Comparison of ENCODE assay signal across 8 mouse cellular contexts in the genomic region with DNA sequence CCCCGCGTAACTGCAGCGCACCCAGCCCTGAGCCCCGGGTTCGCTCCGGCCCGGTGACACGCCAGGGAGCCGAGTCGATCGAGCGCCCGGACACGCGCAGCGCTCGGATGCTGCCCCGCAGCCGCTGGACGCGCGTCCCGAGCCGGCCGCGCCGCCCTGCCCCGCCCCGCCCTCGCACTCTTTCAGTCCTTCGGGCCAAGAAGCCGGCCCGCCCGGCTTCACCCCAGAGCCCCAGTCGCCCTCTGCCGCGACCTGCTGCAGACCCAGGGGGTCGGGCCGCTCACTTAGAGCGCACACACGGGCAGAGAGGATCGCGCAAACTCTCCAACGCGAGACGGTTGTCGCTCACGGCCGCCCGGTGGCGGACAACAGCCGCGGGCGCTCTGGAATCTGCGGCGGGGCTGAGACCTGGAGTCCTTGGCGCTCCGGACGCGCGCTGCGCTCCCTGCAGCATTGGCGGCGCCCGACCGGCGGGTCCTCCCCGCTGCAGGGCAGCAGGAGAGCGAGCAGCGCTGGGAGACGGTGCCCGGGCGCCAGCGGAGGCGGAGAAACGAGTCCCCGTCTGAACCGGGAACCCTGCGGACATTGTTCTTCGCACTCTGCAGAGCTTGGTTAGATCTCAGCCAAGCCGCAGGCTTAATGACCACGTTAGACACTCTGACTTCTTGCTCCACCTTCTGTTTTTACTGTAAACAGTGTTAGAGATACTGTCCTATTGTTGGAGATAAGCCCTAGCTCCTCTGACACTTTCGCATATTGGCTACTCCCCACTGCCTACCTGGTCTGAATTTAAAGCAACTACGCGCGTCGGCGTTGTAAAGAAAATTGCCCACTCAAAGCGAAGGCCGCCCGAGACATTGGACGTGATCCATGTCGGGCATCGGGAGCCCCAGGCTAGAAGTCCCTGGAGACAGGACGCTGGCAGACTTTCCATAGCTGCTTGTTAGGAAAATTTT.
DNase-seq lines count a peak whose midpoint lies in the region; ATAC-seq and TF ChIP-seq lines count a peak whose summit lies in the region.

No protein-coding gene starts in this region.

- peaks cover 26% of the 10 kb centered on the region for H3K79me2 ChIP-seq in C2C12 (ENCODE audit: control insufficient read depth, insufficient read depth)

- peaks cover 8% of the 10 kb centered on the region for H3K79me3 ChIP-seq in C2C12 (ENCODE audit: low read depth)

- no peaks in the 10 kb centered on the region for H3K9me3 ChIP-seq in forebrain, embryonic 11.5 days (ENCODE audit: control insufficient read depth, low read length)
- no peaks in the 10 kb centered on the region for H3K9me3 ChIP-seq in heart, embryonic 15.5 days (replicated peaks)
- H3K9me3 ChIP-seq in liver, embryonic 16.5 days (replicated peaks; ENCODE audit: control insufficient read depth, low read length) = no peaks in the 10 kb centered on the region
- H3K9me3 ChIP-seq in neural tube, embryonic 11.5 days (ENCODE audit: control insufficient read depth, low read length) = no peaks in the 10 kb centered on the region

- peak overlapping the region; percentile 55 for H3K4me2 ChIP-seq in forebrain, embryonic 11.5 days (ENCODE audit: low read depth, low read length, severe bottlenecking)
- H3K4me2 ChIP-seq in heart, embryonic 15.5 days = peak overlapping the region; percentile 92
- peak overlapping the region; percentile 87 for H3K4me2 ChIP-seq in liver, embryonic 16.5 days (ENCODE audit: low read depth, low read length)
- H3K4me2 ChIP-seq in neural tube, embryonic 11.5 days (ENCODE audit: low read depth) = peak overlapping the region; percentile 85

- peaks cover 4% of the 10 kb centered on the region; the same call in 1 of the 2 replicates for H3K4me1 ChIP-seq in forebrain, embryonic 11.5 days (replicated peaks; ENCODE audit: control insufficient read depth, insufficient read depth, low read length)
- peaks cover 13% of the 10 kb centered on the region for H3K4me1 ChIP-seq in heart, embryonic 15.5 days (replicated peaks)
- H3K4me1 ChIP-seq in liver, embryonic 16.5 days (ENCODE audit: control insufficient read depth, low read depth, low read length) = no peaks in the 10 kb centered on the region; the same call in 1 of the 2 replicates
- H3K4me1 ChIP-seq in neural tube, embryonic 11.5 days (ENCODE audit: control insufficient read depth, insufficient read depth, low read length) = peaks cover 12% of the 10 kb centered on the region

- peak; percentile 3 for TF ChIP-seq CTCF in C2C12 (IDR thresholded peaks at IDR 0.05; ENCODE audit: control insufficient read depth, insufficient read depth, insufficient read length)

- no peaks in the 10 kb centered on the region for H3K27me3 ChIP-seq in C2C12 (ENCODE audit: control insufficient read depth, insufficient read depth, insufficient read length)
- no peaks in the 10 kb centered on the region for H3K27me3 ChIP-seq in forebrain, embryonic 11.5 days (ENCODE audit: control insufficient read depth, insufficient read depth, low read length)
- H3K27me3 ChIP-seq in heart, embryonic 15.5 days = peaks cover 23% of the 10 kb centered on the region
- H3K27me3 ChIP-seq in liver, embryonic 16.5 days (ENCODE audit: control insufficient read depth, insufficient read depth, low read depth, low read length) = peaks cover 75% of the 10 kb centered on the region
- H3K27me3 ChIP-seq in neural tube, embryonic 11.5 days (ENCODE audit: control insufficient read depth, insufficient read depth, low read length) = no peaks in the 10 kb centered on the region

- under 1% methylated on average over 93 of the region's 95 CpGs for WGBS in forebrain, embryonic 11.5 days
- WGBS in heart, embryonic 15.5 days = under 1% methylated on average over 95 of the region's 95 CpGs
- WGBS in liver, embryonic 16.5 days (ENCODE audit: insufficient replicate concordance) = under 1% methylated on average over 95 of the region's 95 CpGs
- WGBS in neural tube, embryonic 11.5 days = under 1% methylated on average over 95 of the region's 95 CpGs

- H3K36me3 ChIP-seq in C2C12 (ENCODE audit: control insufficient read depth, insufficient read depth) = no peaks in the 10 kb centered on the region
- no peaks in the 10 kb centered on the region for H3K36me3 ChIP-seq in forebrain, embryonic 11.5 days (ENCODE audit: control insufficient read depth, insufficient read depth, low read length)
- no peaks in the 10 kb centered on the region for H3K36me3 ChIP-seq in heart, embryonic 15.5 days
- H3K36me3 ChIP-seq in liver, embryonic 16.5 days (ENCODE audit: control insufficient read depth, insufficient read depth) = no peaks in the 10 kb centered on the region
- no peaks in the 10 kb centered on the region for H3K36me3 ChIP-seq in neural tube, embryonic 11.5 days (ENCODE audit: control insufficient read depth, insufficient read depth, low read length)

- peak overlapping the region; percentile 93 for H3K27ac ChIP-seq in forebrain, embryonic 11.5 days (ENCODE audit: low read depth, low read length)
- peak overlapping the region; percentile 98 for H3K27ac ChIP-seq in heart, embryonic 15.5 days
- H3K27ac ChIP-seq in liver, embryonic 16.5 days (ENCODE audit: low read length) = peak overlapping the region; percentile 79
- peak overlapping the region; percentile 99 for H3K27ac ChIP-seq in neural tube, embryonic 11.5 days (ENCODE audit: low read depth, low read length)

- peak; percentile 74 for DNase-seq in brain, adult 2 months (ENCODE audit: low read depth, low spot score)
- peak; percentile 88 for DNase-seq in forebrain, embryonic 11.5 days (ENCODE audit: low spot score)
- peak; percentile 74 to 91 for DNase-seq in kidney, postnatal 25 days
- DNase-seq in neural tube, embryonic 11.5 days (ENCODE audit: low spot score) = peak; percentile 84
- DNase-seq in testis, postnatal 14 days (ENCODE audit: low spot score) = peak; percentile 69

- H3ac ChIP-seq in C2C12 (ENCODE audit: control insufficient read depth, insufficient read length, low read depth) = peak overlapping the region; percentile 81

- H3K4me3 ChIP-seq in C2C12 (ENCODE audit: insufficient read depth, poor library complexity, severe bottlenecking) = peak overlapping the region; percentile 36
- peak overlapping the region; percentile 98 for H3K4me3 ChIP-seq in forebrain, embryonic 11.5 days (ENCODE audit: low read depth, low read length)
- H3K4me3 ChIP-seq in heart, embryonic 15.5 days = peak overlapping the region; percentile 79
- H3K4me3 ChIP-seq in liver, embryonic 16.5 days (ENCODE audit: low read depth, low read length) = peak overlapping the region; percentile 69
- H3K4me3 ChIP-seq in neural tube, embryonic 11.5 days (ENCODE audit: low read depth, low read length) = peak overlapping the region; percentile 79

- ATAC-seq in forebrain, embryonic 11.5 days (replicated peaks; ENCODE audit: low FRiP score) = no peak; the same call in 1 of the 2 replicates
- ATAC-seq in heart, embryonic 15.5 days (replicated peaks; ENCODE audit: insufficient number of reproducible peaks, insufficient read depth, low FRiP score, low read depth) = peak; percentile 29
- peak; percentile 16; the same call in 1 of the 2 replicates for ATAC-seq in liver, embryonic 16.5 days (ENCODE audit: low read depth)
- ATAC-seq in neural tube, embryonic 11.5 days (ENCODE audit: insufficient read depth, low FRiP score, low TSS enrichment) = peak; percentile 2

- H3K9ac ChIP-seq in forebrain, embryonic 11.5 days (ENCODE audit: low read length) = peak overlapping the region; percentile 77
- H3K9ac ChIP-seq in heart, embryonic 15.5 days = peak overlapping the region; percentile 80
- peak overlapping the region; percentile 61 for H3K9ac ChIP-seq in liver, embryonic 16.5 days (ENCODE audit: low read depth, low read length)
- peak overlapping the region; percentile 83 for H3K9ac ChIP-seq in neural tube, embryonic 11.5 days (ENCODE audit: low read length)

TF ChIP-seq in C2C12, 6 proteins besides CTCF, POLR2A, EP300 and RAD21:
- TF ChIP-seq FOSL1 (IDR thresholded peaks at IDR 0.05; ENCODE audit: insufficient read depth, low read length, poor library complexity, severe bottlenecking) (no peak), CEBPB (IDR thresholded peaks at IDR 0.05; ENCODE audit: low read depth) (no peak), MYOD1 (IDR thresholded peaks at IDR 0.05; ENCODE audit: control insufficient read depth, insufficient read length, low read depth) (no peak), USF1 (IDR thresholded peaks at IDR 0.05; ENCODE audit: low read depth) (no peak), MAX (IDR thresholded peaks at IDR 0.05) (no peak), MYOG (IDR thresholded peaks at IDR 0.05; ENCODE audit: control insufficient read depth, extremely low read depth, insufficient read length) (no peak)
TF ChIP-seq in C2C12: peak in this region for 0.

Comparison
In these comparisons a context has a peak if more than half of its experiments do, and no peak if none do; other contexts are left out.
1. H3K4me3 ChIP-seq: peak in every context shown above with its lines; median percentile 98 in forebrain, embryonic 11.5 days; 79 in heart, embryonic 15.5 days; 79 in neural tube, embryonic 11.5 days; 69 in liver, embryonic 16.5 days; 36 in C2C12.